Mouse (Mus musculus) limb, embryonic 15.5 days (tissue): ENCODE results near the gene Kank1. TPM values are rescaled to one million over a fixed set of nuclear protein-coding genes. Genes with fewer than 3 reads are reported as not detected.
A peak's percentile ranks its signal among the peaks of the same experiment; 100 is the strongest.

Source experiments
- ATAC-seq: fragments of 200-750 bp; cut with Nextera tagmentation; 2 replicates; pipeline ENCODE4 v1.8.0; 2017; ENCODE audit warnings: low read depth, moderate TSS enrichment; ENCODE audit not compliant: insufficient number of reproducible peaks, low FRiP score, low TSS enrichment
- H3K27ac ChIP-seq: fragments of 300-500 bp; sonication (generic); 2 replicates; pipeline ENCODE4 v1.5.1; 2015; ENCODE audit warnings: moderate library complexity, mild to moderate bottlenecking, inconsistent platforms
- H3K27me3 ChIP-seq: fragments of 300-500 bp; sonication (generic); 2 replicates; pipeline ENCODE4 v1.6.1; 2015; ENCODE audit warnings: inconsistent platforms
- H3K36me3 ChIP-seq: fragments of 300-500 bp; sonication (generic); 2 replicates; pipeline ENCODE4 v1.6.1; 2015; ENCODE audit warnings: inconsistent platforms
- H3K4me1 ChIP-seq: fragments of 300-500 bp; sonication (generic); 2 replicates; pipeline ENCODE4 v1.6.1; 2015; ENCODE audit warnings: inconsistent platforms
- H3K4me2 ChIP-seq: fragments of 300-500 bp; sonication (generic); 2 replicates; pipeline ENCODE4 v1.6.1; 2015; ENCODE audit warnings: mild to moderate bottlenecking, inconsistent platforms
- H3K4me3 ChIP-seq: fragments of 300-500 bp; sonication (generic); 2 replicates; pipeline ENCODE4 v1.5.1; 2015; ENCODE audit warnings: mild to moderate bottlenecking, inconsistent platforms
- H3K9ac ChIP-seq: fragments of 300-500 bp; sonication (generic); 2 replicates; pipeline ENCODE4 v1.6.1; 2015; ENCODE audit warnings: inconsistent platforms
- H3K9me3 ChIP-seq: fragments of 300-500 bp; sonication (generic); 2 replicates; pipeline ENCODE4 v1.6.1; 2016; ENCODE audit warnings: inconsistent platforms
- WGBS: fragments of 180-500 bp; shearing (Covaris S2); methylation state at CpG from one replicate; pipeline ENCODE4 v1.1.7; 2015; 5-methylcytosine and 5-hydroxymethylcytosine counted together
- polyA plus RNA-seq: library from polyadenylated mRNA; unstranded; fragments of >200 nt; fragmentation: Nextera tagmentation; extraction: Ambion mirVana; gene quantifications from 2 replicates; pipeline ENCODE4 v1.2.1, GENCODE M21; 2015

The Kank1 gene
- polyA plus RNA-seq, 1 experiment from 2014 or later = 44.2 TPM

- Histone ChIP-seq H3K27ac (no peak overlapping the region), H3K4me1 (peaks cover 3% of the 10 kb centered on the region; the same call in 1 of the 2 replicates), H3K4me2 (no peak overlapping the region), H3K9ac (no peak overlapping the region), H3K27me3 (0 out of 2 replicates have a peak, but pooled peaks cover 4% of the 10 kb centered on the region), H3K4me3 (no peak overlapping the region), H3K36me3 (no peaks in the 10 kb centered on the region), H3K9me3 (no peaks in the 10 kb centered on the region)
- no peak for ATAC-seq
- WGBS = 37% methylated on average over 14 of the region's 14 CpGs
These were observed 78.7 kb downstream of the Kank1 start for GRCm38 (mm10) chr19:25315458-25315889.

DNA sequence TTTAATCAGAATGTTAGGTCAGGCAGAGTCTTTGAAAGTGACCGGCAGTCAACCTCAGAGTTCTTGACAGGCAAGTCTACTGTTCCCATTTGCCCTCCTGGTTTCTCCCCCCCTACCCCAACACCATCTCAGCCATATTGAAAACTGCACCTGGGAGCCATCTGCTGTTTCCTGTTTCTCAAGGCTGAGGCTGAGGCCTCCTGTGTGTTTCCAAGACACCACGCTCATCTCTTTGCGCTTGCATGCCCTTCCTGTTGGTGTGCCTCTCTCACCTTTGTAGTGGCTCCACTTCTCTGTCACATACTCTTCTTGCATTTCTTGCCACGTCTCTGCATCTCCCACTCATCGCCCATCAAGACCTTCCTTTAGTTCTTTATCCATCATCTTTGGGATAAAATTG is 79.2 kb downstream of the Kank1 start:
- no peak for ATAC-seq
- peaks cover 3% of the 10 kb centered on the region; the same call in 1 of the 2 replicates for H3K4me1 ChIP-seq
- no peaks in the 10 kb centered on the region for H3K36me3 ChIP-seq
- H3K27ac ChIP-seq = no peak overlapping the region
- no peak overlapping the region for H3K9ac ChIP-seq
- WGBS = 79% methylated on average over 5 of the region's 5 CpGs
- no peak overlapping the region for H3K4me3 ChIP-seq
- no peaks in the 10 kb centered on the region for H3K9me3 ChIP-seq
- H3K4me2 ChIP-seq = no peak overlapping the region
- no peaks in the 10 kb centered on the region for H3K27me3 ChIP-seq

- Histone ChIP-seq H3K9me3 (no peaks in the 10 kb centered on the region), H3K9ac (no peak overlapping the region), H3K27me3 (no peaks in the 10 kb centered on the region), H3K4me1 (peaks cover 10% of the 10 kb centered on the region), H3K4me3 (no peak overlapping the region), H3K27ac (no peak overlapping the region), H3K4me2 (no peak overlapping the region), H3K36me3 (no peaks in the 10 kb centered on the region)
- ATAC-seq = no peak
- WGBS = 65% methylated on average over 7 of the region's 7 CpGs
These were observed 87.5 kb downstream of the Kank1 start for GRCm38 (mm10) chr19:25324265-25324664.

DNA sequence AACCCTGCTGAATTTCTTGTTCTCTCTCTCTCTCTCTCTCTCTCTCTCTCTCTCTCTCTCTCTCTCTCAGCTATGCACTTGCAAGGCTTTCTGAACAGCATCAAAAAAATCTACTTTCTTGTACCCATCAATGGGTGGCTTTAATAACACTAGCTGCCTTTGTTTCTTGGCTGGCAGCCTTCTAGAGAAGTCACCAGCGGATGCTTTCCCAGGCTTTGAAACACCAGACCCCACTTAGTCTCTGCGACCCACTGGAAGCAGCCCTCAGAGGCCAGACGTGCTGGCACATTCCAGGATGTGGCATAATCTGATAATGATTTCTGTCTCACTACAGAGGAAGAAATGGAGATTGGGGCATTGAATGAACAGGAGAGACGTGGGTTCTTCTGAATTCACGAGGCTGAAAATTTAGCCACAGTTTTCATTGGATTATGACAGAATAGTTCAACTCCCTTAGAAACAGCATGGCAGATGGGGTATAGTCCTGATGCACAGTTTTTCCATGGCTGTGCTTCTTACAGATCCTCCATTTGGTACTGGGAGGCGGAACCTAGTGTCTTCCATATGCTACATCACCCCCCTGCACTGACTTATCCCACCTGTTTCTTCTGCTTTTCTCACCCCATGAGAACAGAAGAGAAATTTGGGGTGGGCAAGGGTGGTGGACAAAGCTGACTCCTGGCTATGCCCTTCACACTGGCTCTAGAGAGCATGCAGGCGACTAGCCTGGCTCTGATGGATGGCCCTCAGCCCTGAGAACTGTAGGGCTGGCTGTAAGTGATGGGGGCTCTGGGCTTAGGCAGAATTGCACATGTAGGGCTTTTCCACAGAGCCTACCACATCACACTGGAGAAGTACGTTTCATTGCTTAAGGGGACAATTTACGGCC is 88.6 kb downstream of the Kank1 start:
- H3K27me3 ChIP-seq = no peaks in the 10 kb centered on the region
- 56% methylated on average over 9 of the region's 9 CpGs for WGBS
- H3K4me2 ChIP-seq = no peak overlapping the region
- no peaks in the 10 kb centered on the region for H3K36me3 ChIP-seq
- no peak overlapping the region for H3K27ac ChIP-seq
- ATAC-seq = no peak
- no peak overlapping the region for H3K4me3 ChIP-seq
- H3K9ac ChIP-seq = no peak overlapping the region
- H3K9me3 ChIP-seq = no peaks in the 10 kb centered on the region
- H3K4me1 ChIP-seq = peaks cover 10% of the 10 kb centered on the region

DNA sequence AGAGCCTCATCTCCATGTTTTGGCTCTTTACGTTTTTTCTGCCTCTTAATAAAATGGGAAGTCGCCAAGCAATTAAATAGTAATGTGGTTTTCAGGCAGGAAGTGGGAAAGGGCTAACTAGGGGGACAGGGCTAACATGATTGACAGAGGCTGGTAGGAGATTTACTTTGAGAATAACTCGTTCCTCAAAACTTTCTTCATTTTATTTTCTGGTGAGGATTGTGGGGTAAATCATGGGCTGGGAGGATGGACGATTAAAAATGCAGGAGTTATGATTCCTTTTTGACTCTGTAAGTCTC is 89.2 kb downstream of the Kank1 start:
- no peak overlapping the region for H3K9ac ChIP-seq
- H3K4me2 ChIP-seq = no peak overlapping the region
- no peak overlapping the region for H3K27ac ChIP-seq
- no peaks in the 10 kb centered on the region for H3K27me3 ChIP-seq
- no peak overlapping the region for H3K4me3 ChIP-seq
- H3K9me3 ChIP-seq = no peaks in the 10 kb centered on the region
- peaks cover 10% of the 10 kb centered on the region for H3K4me1 ChIP-seq
- WGBS = 28% methylated on average over 4 of the region's 4 CpGs
- no peak for ATAC-seq
- H3K36me3 ChIP-seq = no peaks in the 10 kb centered on the region

GRCm38 (mm10) chr19:25327633-25328032 is 90.9 kb downstream of the Kank1 start:
- H3K9ac ChIP-seq = no peak overlapping the region
- H3K27ac ChIP-seq = no peak overlapping the region
- no peak overlapping the region for H3K4me3 ChIP-seq
- 73% methylated on average over 6 of the region's 6 CpGs for WGBS
- H3K27me3 ChIP-seq = no peaks in the 10 kb centered on the region
- peaks cover 10% of the 10 kb centered on the region for H3K4me1 ChIP-seq
- ATAC-seq = no peak
- H3K36me3 ChIP-seq = no peaks in the 10 kb centered on the region
- H3K4me2 ChIP-seq = no peak overlapping the region
- H3K9me3 ChIP-seq = no peaks in the 10 kb centered on the region

- Histone ChIP-seq H3K9ac (no peak overlapping the region), H3K27me3 (no peaks in the 10 kb centered on the region), H3K27ac (no peak overlapping the region), H3K9me3 (no peaks in the 10 kb centered on the region), H3K4me2 (no peak overlapping the region), H3K4me3 (no peak overlapping the region), H3K4me1 (no peaks in the 10 kb centered on the region), H3K36me3 (no peaks in the 10 kb centered on the region)
- 57% methylated on average over 3 of the region's 3 CpGs for WGBS
- ATAC-seq = no peak
These were observed 97.6 kb downstream of the Kank1 start for GRCm38 (mm10) chr19:25334360-25334759.

DNA sequence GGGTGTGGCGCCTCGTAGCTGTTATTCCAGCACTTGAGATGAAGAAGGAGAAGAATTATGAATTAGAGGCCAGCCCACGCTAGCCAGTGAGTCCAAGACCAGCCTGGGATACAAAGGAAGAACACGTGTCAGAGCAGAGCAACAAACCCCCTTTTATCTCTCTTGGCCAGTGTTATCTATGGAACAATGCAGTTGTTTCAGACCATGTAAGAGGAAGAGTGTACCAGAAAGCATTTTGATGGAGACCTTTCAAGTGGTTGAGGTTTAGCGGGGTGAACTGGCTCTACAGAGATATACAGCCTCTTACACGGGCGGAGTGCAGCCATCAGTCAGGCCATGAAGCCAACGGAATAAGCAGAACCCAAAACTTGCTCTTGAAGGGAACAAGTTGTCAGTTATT is 100.0 kb downstream of the Kank1 start:
- ATAC-seq = no peak
- 81% methylated on average over 8 of the region's 8 CpGs for WGBS
- no peak overlapping the region for H3K27ac ChIP-seq
- H3K4me3 ChIP-seq = no peak overlapping the region
- no peak overlapping the region for H3K4me2 ChIP-seq
- H3K36me3 ChIP-seq = no peaks in the 10 kb centered on the region
- H3K27me3 ChIP-seq = no peaks in the 10 kb centered on the region
- H3K9me3 ChIP-seq = no peaks in the 10 kb centered on the region
- H3K9ac ChIP-seq = no peak overlapping the region
- 0 out of 2 replicates have a peak, but pooled peaks cover 2% of the 10 kb centered on the region for H3K4me1 ChIP-seq

- Histone ChIP-seq H3K27ac (no peak overlapping the region), H3K36me3 (no peaks in the 10 kb centered on the region)
These were observed 104.2 kb downstream of the Kank1 start for GRCm38 (mm10) chr19:25340630-25341620.

GRCm38 (mm10) chr19:25342026-25342425 is 105.3 kb downstream of the Kank1 start:
- H3K27ac ChIP-seq = no peak overlapping the region
- H3K4me2 ChIP-seq = no peak overlapping the region
- H3K27me3 ChIP-seq = no peaks in the 10 kb centered on the region
- H3K4me1 ChIP-seq = peaks cover 17% of the 10 kb centered on the region
- no peak overlapping the region for H3K9ac ChIP-seq
- 76% methylated on average over 5 of the region's 5 CpGs for WGBS
- no peaks in the 10 kb centered on the region for H3K36me3 ChIP-seq
- H3K9me3 ChIP-seq = no peaks in the 10 kb centered on the region
- no peak for ATAC-seq
- no peak overlapping the region for H3K4me3 ChIP-seq

More at GRCm38 (mm10) chr19:25340630-25341620, 104.2 kb downstream of the Kank1 start:
- no peak overlapping the region for H3K4me3 ChIP-seq
- no peak overlapping the region for H3K4me2 ChIP-seq
- WGBS = 41% methylated on average over 11 of the region's 11 CpGs
- H3K27me3 ChIP-seq = no peaks in the 10 kb centered on the region
- no peak overlapping the region for H3K9ac ChIP-seq
- ATAC-seq = no peak
- H3K9me3 ChIP-seq = no peaks in the 10 kb centered on the region
- H3K4me1 ChIP-seq = peaks cover 17% of the 10 kb centered on the region

- ATAC-seq = no peak
- 49% methylated on average over 16 of the region's 16 CpGs for WGBS
- H3K27ac ChIP-seq = peak overlapping the region; percentile 17; the same call in 1 of the 2 replicates
- no peaks in the 10 kb centered on the region for H3K9me3 ChIP-seq
- H3K4me2 ChIP-seq = 0 out of 2 replicates have a peak overlapping the region, but pooled peaks have one; percentile 8
- H3K9ac ChIP-seq = no peak overlapping the region
- no peaks in the 10 kb centered on the region for H3K27me3 ChIP-seq
- H3K4me1 ChIP-seq = peaks cover 17% of the 10 kb centered on the region
- no peak overlapping the region; the same call in 1 of the 2 replicates for H3K4me3 ChIP-seq
- H3K36me3 ChIP-seq = no peaks in the 10 kb centered on the region
These were observed 107.0 kb downstream of the Kank1 start for GRCm38 (mm10) chr19:25343657-25344322.
